Mouse (Mus musculus): ENCODE results near the gene Asic2. TPM values are rescaled to one million over a fixed set of nuclear protein-coding genes. Genes with fewer than 3 reads are reported as not detected.

Asic2 gene
- total RNA-seq, 2 experiments from 2014 or later: 82.0 to 86.5 TPM

DNA sequence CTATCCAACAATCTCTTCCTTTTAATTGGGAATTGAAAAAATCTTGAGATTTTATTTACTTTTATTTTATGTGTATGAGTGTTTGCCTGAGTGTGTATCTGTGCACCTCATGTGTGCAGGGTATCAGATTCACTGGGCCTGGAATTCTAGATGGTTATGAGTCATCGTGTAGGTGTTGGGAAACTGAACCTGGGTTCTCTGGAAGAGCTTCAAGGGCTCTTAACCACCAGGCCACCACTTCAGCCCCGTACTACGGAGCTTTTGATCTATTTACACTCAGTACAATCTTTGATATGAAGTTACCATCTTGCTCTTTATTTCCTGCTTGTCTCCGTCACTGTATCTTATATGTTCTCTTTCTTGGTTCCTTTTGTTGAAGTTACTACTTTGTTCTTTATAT is 1067.7 kb downstream of the Asic2 start:
- no peak for DNase-seq (ENCODE audit: extremely low spot score in 1 of 2, low spot score in 2 of 2)
- intact Hi-C loops (cut with DNase I): loop anchor here (10.0 kb wide), 2 partner anchors 474 to 714 kb away; no protein-coding TSS in a partner anchor

DNA sequence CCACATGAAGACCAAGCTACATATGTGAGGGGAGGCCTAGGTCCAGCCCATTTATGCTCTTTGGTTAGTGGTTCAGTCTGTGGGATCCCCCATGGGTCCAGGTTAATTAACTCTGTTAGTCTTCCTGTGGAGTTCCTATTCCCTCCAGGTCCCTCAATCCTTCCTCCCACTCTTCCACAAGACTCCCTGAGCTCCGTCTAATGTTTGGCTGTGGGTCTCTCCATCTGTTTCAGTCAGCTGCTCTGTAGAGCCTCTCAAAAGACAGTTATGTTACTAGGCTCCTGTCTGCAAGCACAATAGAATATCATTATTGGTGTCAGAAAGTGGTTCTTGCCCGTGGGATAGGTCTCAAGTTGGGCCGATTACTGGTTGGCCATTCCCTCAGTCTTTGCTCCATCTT is 1072.4 kb downstream of the Asic2 start:
- DNase-seq (ENCODE audit: extremely low spot score in 1 of 2, low spot score in 2 of 2): no peak
- intact Hi-C loops (cut with DNase I): no loop called here

DNA sequence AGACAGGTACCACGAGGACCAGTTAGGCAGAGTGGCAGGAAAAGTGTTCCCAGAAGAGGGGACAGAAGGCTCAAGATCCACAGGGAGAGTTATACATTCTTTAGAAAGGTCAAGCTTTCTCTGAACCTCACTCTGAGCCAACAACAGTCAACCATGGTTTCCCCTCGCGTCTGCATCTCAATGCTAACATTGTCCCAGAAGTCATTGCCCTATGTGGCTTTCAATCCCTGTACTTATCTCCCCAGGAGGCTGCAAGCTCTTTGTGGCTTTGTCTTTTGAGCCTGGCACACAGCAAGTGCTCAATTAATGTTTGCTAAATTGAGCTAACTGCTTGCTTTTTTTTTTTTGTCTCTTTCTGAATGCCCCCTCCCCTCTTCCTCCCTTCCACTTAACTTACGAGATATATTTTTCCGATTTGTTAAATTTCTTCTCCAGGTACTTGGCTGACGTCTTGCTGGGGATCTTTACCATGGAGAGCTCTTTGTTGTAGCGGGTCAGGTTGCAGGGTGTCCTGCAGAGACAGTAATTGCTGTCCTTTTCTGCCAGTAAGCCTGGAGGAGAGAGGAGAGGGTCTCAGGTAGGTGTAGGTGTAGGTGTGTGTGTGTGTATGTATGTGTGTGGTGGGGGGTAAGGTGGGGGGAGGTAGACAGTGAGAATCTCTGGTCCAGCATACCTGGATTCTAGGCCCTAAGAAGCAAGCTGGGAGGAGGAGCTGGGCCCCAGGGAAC is 1078.8 kb downstream of the Asic2 start:
- intact Hi-C loops (cut with DNase I): no loop called here

DNA sequence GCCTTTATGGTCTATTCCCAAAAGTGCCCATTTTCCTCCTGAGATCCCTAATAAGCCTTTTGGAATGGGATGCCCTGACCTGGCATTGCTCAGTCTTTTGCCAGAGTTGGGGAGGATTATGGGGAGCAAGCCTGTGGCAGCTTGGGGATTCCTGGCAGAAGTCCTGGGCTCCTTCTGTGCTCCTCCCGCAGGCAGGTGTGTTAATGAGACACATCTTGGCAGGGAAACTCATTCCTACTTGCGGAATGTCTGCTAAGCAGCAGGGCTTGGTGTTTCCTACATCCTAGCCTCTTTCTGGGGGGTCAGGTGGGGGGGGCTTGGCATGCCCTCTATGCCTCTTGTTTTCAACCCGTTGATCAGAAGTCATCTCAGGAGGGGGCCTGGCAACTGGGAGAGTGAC is 1081.2 kb downstream of the Asic2 start:
- intact Hi-C loops (cut with DNase I): no loop called here
- no peak for DNase-seq (ENCODE audit: extremely low spot score in 1 of 2, low spot score in 2 of 2)

More for the DNA sequence above, 1078.8 kb downstream of the Asic2 start:
- no peak for DNase-seq (ENCODE audit: extremely low spot score in 1 of 2, low spot score in 2 of 2)

DNA sequence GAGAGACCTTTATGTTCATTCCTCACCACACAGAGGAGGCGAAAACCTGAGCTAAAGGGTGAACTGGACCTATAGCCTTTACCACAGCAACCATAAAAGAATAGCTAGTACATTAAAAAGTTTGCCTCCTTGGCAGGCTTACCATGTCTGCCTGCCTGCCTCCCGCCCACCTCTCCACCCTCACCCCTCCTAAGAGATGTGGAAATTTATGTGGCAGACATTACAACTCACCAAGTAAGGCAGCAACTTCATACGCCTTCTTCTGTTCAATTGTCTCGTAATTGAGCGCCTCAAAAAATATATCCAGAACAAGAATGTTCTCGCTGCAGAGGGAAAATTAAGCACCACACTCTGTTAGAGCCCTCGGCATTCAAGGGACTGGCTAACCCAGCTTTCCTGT is 1081.9 kb downstream of the Asic2 start:
- DNase-seq (ENCODE audit: extremely low spot score in 1 of 2, low spot score in 2 of 2): no peak
- intact Hi-C loops (cut with DNase I): no loop called here

DNA sequence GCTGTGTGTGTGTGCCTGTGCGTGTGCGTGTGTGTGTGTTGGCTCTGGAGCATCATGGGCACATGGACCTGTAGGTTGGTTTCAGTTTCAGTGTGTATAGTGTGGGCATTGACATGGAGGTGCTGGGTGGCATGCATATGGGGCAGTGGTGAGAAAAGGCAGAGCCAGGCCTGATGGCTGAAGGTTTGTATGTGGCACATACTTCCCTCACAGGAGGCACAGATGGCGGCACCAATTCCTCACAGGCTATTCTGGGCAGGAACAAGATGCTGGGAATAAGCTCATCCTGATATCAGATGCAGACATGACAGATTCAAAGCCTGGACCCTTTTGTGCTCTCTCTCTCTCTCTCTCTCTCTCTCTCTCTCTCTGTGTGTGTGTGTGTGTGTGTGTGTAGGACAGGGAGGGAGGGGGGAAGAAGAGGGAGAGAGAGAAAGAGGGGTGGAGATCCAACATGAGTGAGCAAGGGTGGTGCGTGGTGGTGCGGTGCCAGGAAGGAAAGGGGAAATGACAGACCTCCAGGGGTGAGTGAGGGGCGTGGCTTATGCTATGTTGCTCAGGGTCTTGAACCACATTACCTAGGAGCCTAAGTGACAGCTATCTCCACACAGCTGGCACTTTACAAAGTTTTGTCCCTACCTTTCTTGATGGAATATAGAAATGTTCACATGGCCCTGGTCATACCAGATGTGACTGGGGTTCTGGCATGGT is 1083.6 kb downstream of the Asic2 start:
- no peak for DNase-seq (ENCODE audit: extremely low spot score in 1 of 2, low spot score in 2 of 2)
- intact Hi-C loops (cut with DNase I): no loop called here

DNA sequence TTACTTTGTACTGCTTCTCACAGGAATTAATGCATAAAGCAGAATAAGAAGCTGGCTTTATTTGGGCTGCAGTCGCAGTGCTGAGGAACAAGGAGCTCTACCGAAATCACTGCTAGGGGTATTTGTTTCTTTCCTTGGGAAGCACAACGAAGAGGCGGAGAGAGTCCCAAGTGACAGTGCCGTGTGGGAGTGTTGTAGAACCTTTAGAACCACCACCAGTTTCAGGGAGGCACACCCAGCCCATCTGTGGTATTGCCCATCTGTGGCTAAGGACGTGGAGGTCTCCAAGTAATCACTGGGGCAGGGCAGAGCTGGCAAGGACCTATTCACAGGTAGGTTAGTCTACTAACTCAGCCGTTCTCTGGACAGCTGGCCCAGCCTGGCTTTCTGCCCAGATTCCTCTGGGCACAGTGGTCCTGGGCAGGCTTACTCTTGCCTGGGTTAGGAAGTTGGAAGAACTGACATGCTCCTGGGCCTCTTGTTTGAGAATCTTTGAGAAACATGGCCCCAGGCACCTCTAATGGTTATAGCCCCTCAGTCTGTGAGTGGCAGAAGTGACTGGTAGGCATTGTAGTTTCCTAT is 1085.9 kb downstream of the Asic2 start:
- intact Hi-C loops (cut with DNase I): no loop called here

DNA sequence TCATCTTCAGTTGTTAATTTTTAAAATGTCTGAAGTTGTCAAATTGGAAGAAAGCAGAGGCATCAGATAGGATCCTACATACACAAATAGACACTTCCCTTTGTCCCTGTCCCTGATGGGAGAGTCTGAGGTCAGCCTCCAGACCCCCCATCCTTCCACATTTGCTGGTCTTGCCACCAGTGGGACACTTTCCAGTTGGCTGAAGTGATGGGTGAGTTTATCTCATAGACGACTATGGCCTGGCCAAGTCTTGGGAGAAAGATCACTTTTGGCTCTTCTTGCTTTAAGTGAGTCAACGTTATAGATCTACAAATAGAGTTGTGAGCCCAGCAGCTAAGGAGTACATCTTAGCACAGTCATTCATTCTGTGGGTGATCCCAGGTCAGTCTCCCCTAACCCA is 1090.2 kb downstream of the Asic2 start:
- DNase-seq (ENCODE audit: extremely low spot score in 1 of 2, low spot score in 2 of 2): no peak
- intact Hi-C loops (cut with DNase I): no loop called here

More for the DNA sequence above, 1085.9 kb downstream of the Asic2 start:
- no peak for DNase-seq (ENCODE audit: extremely low spot score in 1 of 2, low spot score in 2 of 2)

DNA sequence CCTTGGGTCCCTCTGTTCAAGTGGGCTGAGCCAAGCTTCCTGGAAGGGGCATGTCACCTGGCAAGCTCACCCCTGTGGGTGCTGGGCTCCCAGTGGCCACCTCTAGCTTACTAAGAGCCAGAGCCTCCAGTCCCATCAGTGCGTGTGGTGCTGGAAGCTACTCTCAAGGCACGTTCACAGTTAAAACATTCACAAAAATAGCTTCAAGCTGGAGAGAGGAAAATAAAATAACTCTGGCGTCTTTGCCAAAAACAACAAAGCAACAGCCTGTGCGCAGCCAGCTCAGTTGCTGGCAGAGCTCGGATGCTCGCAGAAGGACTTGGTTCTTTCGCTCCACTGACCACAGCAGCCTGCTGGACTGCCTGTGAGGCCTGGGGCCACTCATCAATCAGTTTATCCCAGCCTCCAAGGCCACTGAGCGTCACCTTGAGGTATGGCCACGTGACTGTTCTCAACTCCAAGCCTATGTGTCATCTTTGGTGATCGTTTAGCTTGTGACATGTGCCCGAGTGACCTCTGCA is 1091.1 kb downstream of the Asic2 start:
- DNase-seq (ENCODE audit: extremely low spot score in 1 of 2, low spot score in 2 of 2): peak; percentile 55 to 62
- intact Hi-C loops (cut with DNase I): no loop called here

DNA sequence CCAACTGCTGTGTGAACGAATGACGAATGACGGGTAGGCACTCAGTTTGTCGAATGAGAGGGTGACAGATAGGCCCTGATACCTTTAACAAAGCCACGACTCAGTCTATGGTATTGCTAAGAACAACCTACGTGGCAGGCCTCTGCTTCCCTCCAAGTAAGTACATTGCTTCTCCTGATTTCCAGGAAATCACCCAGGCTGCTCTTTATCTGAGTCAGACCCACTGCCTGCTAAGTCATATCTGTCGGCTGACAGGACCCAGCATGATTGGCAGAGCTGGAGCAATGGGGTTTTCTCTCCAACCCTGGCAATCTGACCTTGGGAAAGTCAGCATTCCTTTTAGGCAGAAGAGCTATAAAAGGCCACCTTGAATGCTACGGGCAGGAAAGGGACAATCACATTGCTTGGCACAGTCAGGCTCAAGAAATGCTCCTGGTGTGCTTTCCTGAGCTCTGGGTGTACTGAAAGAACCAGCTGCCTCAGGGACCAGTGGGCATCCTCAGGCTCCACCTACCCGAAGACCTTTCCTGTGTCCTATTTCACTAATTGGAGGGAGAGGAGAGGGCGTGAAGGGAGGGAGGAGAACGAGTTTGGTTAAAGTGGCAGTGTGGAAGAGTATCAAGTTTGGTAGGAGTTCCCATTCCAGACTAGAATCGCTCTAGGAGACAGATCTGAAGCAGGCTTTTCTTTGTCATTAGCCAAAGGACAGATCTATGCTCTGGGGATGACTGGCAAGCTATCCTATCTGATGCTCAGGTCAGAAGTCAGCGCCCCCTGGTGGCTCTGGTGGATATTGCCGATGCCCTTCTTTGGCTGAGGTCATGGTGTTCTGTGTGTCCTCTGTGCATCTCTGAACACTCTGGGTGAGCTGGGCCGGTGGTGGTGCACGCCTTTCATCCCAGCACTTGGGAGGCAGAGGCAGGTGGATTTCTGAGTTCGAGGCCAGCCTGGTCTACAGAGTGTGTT is 1095.5 kb downstream of the Asic2 start:
- intact Hi-C loops (cut with DNase I): no loop called here
- peak in 1 of 2 experiments; percentile 54 for DNase-seq (ENCODE audit: extremely low spot score in 1 of 2, low spot score in 2 of 2)

DNA sequence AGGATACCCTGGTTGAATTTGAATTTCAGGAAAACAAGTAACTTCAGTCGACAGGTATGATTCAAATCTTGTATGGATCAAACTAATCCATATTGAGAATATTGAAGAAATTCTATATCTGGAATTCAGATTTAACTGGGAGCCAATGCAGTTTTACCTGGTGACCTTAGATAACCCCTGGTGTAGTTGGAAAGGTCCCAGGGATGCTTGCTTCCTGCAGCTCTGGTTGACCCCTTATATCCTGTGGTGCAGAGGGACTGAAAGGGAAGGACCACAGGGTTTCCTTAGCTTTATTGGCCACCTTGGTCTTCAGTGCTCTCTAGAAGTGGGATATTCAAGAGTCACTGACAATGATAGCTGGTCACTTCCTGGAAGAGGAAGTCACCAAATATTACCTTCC is 1100.2 kb downstream of the Asic2 start:
- intact Hi-C loops (cut with DNase I): no loop called here
- no peak for DNase-seq (ENCODE audit: extremely low spot score in 1 of 2, low spot score in 2 of 2)

DNA sequence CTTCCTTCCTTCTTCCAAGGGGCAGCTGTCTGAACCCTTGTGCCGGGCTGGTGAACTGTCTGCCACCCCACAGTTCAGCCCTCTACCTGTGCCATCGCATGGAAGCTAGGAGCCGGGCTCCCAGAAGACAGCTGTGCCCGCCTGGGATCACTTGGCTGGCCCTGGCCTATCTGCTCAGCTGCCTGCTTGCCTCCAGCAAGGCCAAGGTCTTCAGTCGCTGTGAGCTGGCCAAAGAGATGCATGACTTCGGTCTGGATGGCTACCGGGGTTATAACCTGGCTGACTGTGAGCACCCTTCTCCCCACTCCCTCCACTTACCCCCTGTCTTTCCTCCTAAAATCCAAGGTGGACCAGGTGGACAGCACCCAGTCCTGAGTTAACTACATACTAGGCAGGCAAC is 1105.3 kb downstream of the Asic2 start:
- intact Hi-C loops (cut with DNase I): no loop called here
- DNase-seq (ENCODE audit: extremely low spot score in 1 of 2, low spot score in 2 of 2): no peak

DNA sequence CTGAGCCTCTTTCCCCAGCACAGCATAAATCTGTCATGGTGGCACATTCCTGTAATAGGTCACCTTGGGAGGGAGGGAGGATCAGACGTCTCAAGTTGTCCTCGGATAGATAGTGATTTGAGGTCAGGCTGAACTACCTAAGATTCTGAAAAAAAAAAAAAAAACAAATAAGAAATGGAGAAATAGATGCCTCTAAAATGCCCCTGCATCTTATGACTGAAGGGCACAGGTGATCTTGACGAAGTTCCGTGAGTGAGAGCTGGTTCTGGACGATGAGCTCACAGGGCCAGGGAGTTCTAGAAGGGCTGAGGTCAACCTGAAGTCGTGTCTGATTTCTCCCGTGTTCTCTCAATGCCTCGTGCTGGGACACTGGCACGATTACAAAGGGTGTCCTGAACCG is 1110.2 kb downstream of the Asic2 start, which contains the start of gene Spaca3:
Gene Spaca3 (plus strand): TSS at position 301 of the 400 bp plus-strand sequence.
- intact Hi-C loops (cut with DNase I): no loop called here
- no peak for DNase-seq (ENCODE audit: extremely low spot score in 1 of 2, low spot score in 2 of 2)

DNA sequence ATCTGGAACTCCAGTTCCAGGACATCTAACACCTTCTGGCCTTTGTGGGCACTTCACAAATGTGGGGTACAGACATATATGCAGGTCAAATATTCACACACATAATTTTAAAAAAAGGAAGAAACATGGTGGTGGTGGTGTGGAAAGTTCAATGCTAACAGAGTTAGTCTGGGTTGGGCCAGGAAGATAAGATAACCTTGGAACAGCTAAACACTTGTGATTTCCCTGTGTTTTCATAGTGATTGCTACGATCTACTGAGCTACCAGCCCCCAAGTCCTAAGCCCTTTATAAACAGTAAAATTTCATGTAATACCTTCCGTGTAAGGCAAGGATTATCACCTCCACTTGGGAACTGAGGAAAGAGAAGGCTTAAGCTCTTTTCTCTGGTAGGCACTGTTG is 1111.4 kb downstream of the Asic2 start:
- no peak for DNase-seq (ENCODE audit: extremely low spot score in 1 of 2, low spot score in 2 of 2)
- intact Hi-C loops (cut with DNase I): no loop called here

DNA sequence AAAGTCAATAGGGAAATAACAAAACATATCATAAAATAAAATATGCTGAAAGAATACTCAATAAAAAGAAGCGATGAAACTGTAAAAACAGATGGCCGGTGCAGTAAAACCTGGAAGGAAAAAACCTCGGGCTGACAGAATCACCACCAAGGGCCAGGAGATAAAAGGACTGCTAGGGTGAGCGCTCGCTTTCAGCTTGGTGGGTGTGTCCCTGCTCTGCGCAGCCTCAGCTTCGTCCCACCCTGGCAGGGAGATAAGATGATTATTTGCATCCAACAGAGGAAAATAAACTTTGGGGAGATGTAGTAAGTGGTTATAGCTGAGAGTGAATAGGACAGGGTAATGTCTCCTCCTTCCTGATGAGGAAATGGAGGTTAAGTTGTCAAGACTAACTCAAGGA is 1113.3 kb downstream of the Asic2 start:
- DNase-seq (ENCODE audit: extremely low spot score in 1 of 2, low spot score in 2 of 2): no peak
- intact Hi-C loops (cut with DNase I): no loop called here

DNA sequence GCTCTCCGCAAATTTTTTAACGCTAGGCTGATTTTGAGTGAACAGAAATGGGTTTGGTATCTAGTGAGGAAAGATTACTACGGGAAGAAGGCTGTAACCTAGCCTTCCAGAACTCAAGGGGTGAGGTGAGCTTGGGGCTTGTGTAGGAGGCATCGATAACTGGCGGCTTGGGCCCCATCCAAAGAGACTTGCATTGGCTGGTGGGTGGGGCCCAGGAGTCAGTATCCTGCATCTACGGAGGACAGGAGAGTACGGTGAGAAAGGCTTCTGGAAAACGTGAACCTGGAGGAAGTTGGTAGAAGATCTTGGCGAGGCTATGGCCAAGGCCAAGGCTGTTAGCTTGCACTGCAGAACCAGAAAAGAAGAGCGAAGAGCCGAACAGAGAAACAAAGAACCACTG is 1113.8 kb downstream of the Asic2 start:
- DNase-seq (ENCODE audit: extremely low spot score in 1 of 2, low spot score in 2 of 2): no peak
- intact Hi-C loops (cut with DNase I): no loop called here

DNA sequence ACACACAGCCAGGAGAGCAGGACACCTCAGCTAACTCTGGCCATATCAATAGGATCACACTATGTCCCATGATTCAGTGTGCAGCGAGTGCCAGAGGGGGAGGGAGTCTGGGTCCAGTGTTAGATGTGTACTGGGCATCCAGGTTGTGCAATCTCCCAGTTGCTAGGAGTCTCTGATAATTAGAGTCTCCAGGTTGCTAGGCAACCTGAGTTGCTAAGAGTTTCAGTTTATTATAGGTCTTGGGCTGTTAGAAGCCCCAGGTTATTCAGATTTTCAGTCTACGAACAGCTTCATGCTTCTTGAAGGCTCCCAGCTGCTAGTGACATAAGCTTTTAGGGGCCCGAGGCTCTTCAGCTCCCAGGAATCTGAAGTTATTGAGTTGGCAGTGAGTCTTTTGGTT is 1115.2 kb downstream of the Asic2 start:
- peak in 1 of 2 experiments; percentile 16 for DNase-seq (ENCODE audit: extremely low spot score in 1 of 2, low spot score in 2 of 2)
- intact Hi-C loops (cut with DNase I): no loop called here

DNA sequence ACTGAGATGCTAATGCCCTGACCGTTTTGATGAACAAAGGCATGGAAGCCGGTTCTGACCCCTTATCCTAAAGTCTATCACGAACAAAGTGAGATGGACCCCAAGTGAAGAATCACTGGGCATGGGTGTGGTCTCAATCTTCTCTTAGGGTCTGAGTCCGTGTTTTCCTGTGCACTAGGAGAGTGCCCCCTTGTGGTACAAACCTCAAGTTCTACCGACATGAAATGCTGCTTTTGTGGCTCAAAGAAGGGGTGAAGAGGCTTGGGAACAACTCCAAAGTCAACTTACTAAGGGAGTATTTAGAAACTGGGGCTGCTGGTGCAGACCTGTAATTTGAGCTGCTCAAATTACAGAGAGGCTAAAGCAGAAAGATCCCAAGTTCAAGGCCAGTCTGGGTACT is 1116.4 kb downstream of the Asic2 start:
- no peak for DNase-seq (ENCODE audit: extremely low spot score in 1 of 2, low spot score in 2 of 2)
- intact Hi-C loops (cut with DNase I): no loop called here

DNA sequence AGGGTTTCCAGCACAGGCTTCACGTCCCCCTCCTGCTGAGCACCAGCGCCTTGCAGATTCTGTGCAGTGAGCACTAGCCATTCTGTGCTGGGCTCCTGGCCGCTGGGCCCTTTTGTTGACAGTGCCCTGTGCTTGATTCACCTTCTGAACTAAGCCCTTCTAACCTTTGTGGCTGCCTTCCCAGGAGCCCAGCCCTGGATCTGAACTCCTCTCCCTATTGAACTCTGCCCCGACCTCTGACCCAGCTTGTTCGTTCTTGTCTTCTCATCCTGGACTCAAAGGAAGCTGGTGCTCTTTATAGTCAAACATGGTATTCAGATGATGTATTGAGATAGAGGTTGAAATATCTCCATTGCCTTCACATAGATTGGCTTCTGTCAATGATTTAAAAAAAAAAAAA is 1120.1 kb downstream of the Asic2 start:
- intact Hi-C loops (cut with DNase I): no loop called here
- DNase-seq (ENCODE audit: extremely low spot score in 1 of 2, low spot score in 2 of 2): no peak

Measured in left cerebral cortex, postnatal 10 days (tissue).